Mouse (Mus musculus) MEL-GATA-1-ER (cell line): ENCODE measurements around the gene Rpl26.
"Not testable (repeated sequence)": the region's sequence is repeated elsewhere in the genome, so short reads cannot be mapped to it uniquely, and the experiment has no call there.

Source experiments
- DNase-seq: peaks from one replicate; pipeline ENCODE4 v3.0.0-alpha.2; 2012; ENCODE audit warnings: low read depth; ENCODE audit errors: extremely low read depth

Gene Rpl26

GRCm38 (mm10) chr11:68911531-68912177 is 10.3 kb downstream of the Rpl26 start:
- no peak for DNase-seq

DNA sequence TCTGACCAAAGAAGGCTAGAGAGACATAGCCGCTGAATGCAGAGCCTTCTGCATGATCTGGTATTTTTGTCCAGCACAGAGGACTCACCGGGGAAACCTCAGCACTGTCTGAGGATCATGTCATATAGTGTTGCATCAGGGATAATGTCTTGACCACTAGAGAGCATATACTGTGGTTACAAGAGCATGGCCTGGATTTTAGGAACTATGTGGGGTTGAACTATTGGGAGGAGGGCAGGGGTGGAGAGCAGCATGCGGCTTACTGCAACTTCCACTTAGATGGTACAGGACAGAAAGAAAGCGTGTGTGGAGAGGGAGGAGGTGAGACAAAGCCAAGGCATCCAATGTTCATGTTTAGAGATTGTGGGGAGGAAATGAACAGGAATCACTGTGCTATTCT is 13.2 kb downstream of the Rpl26 start:
- no peak for DNase-seq

DNA sequence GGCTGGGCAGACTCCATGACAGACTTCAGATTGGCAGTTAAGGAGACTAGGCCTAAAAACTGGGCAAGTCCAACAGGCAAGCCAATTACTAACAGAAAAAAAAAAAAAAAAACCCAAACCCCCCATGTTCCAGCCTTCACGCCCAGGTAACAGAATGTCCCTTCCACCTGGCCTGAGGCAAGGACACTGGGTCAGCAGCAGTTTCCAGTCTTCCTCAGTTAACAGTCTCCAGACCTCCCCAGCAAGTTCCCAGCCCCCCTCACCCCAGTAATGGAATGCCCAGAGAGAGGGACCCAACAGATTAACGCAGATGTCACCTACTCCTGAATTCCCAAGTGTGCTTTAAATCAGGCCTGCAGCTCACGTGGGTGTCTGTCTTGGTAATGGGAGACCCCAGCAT is 21.8 kb downstream of the Rpl26 start:
- DNase-seq: no peak

DNA sequence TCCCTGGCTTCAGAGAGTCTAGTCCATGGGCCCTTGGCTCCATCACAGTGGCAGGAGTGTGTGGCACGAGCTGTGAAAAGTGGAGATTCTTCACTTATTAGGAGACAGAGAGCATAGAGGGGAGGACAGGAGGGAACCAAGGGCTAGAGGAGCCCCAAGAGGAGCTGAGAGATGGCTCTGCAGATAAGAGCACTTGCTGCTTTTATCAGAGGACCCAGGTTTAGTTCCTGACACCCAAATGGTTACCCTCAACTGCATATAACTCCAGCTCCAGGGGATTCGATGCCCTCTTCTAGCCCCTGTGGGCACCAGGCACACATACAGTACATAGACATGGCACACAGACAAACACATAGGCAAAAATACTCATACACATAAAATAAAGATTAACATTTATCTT is 23.4 kb downstream of the Rpl26 start:
- no peak for DNase-seq

GRCm38 (mm10) chr11:68926981-68927380 is 25.6 kb downstream of the Rpl26 start, which contains the start of gene Odf4:
Gene Odf4 (minus strand): TSS chr11:68927081.
- no peak for DNase-seq

DNA sequence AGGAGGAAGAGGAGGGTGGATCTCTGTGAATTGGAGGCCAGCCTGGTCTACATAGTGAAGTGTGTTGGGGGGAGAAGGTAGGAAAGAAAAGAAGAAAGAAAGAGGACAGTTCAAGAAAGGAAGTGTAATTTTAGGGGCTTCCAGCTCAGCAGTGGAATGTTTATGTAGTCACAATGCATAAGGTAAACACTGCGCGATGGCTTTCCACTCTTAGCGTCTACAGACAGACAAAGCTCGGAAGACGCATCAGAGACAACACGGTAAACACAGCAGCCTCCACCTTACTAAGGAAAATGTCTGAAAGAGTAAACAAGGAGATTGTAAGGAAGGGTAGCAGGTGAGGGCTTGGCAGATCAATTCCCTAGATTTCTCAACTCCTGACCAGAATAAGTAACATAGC is 28.6 kb downstream of the Rpl26 start:
- no peak for DNase-seq

- DNase-seq: no peak
Observed at GRCm38 (mm10) chr11:68933885-68934507, 32.6 kb downstream of the Rpl26 start.

- DNase-seq: not testable (repeated sequence)
Observed at GRCm38 (mm10) chr11:68936951-68937350, 35.6 kb downstream of the Rpl26 start.

- peak; percentile 88 for DNase-seq
Observed at GRCm38 (mm10) chr11:68939451-68940304, 38.3 kb downstream of the Rpl26 start.

DNA sequence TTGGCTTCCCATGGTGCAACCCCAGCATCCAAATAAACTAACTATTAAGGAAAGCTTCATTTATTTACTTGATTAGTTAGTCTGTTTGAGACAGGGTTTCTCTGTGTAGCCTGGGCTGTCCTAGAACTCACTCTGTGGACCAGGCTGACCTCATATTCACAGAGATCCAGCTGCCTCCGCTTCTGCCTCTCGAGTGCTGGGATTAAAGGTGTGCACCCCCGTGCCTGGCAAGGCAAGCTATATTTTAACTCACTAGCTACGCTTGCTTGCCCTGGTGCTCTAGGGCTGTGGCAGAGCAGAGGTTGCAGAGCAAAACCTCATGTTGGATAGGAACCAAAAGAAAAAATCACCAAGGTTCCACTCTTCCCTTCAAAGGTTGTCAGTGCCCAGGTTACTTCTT is 39.1 kb downstream of the Rpl26 start:
- no peak for DNase-seq

- no peak for DNase-seq
Observed at GRCm38 (mm10) chr11:68942731-68943130, 41.3 kb downstream of the Rpl26 start.

- DNase-seq: no peak
Observed at GRCm38 (mm10) chr11:68945245-68945644, 43.9 kb downstream of the Rpl26 start.

GRCm38 (mm10) chr11:68946001-68946400 is 44.6 kb downstream of the Rpl26 start:
- no peak for DNase-seq

DNA sequence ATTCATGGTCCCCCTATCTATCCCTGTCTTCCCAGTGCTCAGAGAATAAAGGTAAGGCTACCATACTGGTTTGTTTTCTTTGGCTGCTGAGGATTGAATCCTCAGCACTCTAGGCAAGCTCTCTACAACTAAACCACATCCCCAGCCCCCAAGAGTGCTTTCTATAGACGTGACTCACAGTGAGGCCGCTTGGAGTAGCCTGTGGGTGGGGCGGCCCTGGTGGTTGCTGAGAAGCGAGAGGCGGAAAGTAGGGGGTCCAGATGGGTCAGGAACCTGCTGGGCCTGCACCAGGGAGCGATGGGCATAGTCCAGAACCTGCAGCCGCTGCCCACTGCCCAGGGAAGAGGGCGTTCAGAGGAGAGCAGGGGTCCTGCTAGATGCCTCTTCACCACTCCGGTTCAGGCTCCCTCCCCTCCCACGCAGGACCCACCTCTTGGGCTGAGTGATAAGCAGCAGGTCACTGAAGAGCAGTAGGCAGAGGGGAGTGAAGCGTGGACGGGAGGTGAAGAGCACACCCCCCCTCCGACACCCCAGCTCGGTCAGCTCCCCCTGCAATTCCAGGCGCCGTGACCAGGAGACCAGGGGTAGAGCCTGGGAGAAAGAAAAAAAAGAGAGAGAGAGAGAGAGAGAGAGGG is 45.5 kb downstream of the Rpl26 start:
- no peak for DNase-seq

- no peak for DNase-seq
Observed at GRCm38 (mm10) chr11:68947542-68947993, 46.2 kb downstream of the Rpl26 start.

DNA sequence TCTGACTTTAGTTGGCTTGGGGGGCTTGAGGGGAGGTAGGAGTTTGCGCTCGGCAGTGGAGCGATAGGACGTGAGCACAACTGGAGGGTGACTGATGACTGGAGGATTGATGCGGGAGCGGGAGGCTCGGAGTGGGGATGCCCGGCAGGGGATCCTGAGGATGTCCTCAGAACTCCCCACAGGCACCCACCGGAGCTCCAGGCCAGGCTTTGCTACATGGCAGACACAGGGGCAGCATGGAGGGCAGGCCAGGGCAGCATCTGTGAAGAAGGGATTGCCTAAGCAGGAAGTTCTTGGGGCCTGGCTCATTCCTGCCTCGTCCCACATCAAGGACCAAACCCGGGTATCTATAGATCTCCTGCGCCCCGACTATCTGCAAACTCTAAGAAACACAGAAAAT is 52.5 kb downstream of the Rpl26 start:
- no peak for DNase-seq

- DNase-seq: no peak
Observed at GRCm38 (mm10) chr11:68954408-68954807, 53.0 kb downstream of the Rpl26 start.

DNA sequence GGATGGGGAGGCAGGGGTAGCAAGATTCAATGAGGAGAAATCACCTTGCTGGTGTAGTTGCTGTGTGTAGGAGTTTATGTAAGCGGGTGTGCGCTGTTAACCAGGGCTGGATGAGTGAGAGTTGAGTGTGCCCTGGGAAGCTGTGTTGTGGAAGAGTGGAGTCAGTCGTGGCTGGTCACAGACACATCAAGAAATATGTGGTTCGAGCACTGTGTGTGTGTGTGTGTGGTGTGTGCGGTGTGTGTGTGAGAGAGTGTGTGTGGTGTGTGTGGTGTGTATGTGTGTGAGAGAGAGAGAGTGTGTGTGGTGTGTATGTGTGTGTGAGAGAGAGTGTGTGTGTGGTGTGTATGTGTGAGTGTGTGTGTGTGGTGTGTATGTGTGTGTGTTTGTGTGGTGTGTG is 54.1 kb downstream of the Rpl26 start:
- DNase-seq: no peak

- no peak for DNase-seq
Observed at GRCm38 (mm10) chr11:68956107-68956506, 54.7 kb downstream of the Rpl26 start.
